Comparison of ENCODE assay signal across 19 mouse cellular contexts in genomic region chr11:58351179-58351578, GRCm38 (mm10). TPM values are rescaled to one million over a fixed set of nuclear protein-coding genes. Genes with fewer than 3 reads are reported as not detected.
DNase-seq lines count a peak whose midpoint lies in the region; ATAC-seq lines count a peak whose summit lies in the region.
"Had no signal": no experiment of that assay in that cellular context is flagged by ENCODE, and none has a peak within 500 bp of the region (broad histone marks: within the 10 kb centered on the region; RNA-seq: fewer than 3 reads in every experiment).

No protein-coding gene starts in this region.

- H3K4me3 ChIP-seq in intestine, embryonic 14.5 days (ENCODE audit: low read depth, low read length), result no peak overlapping the region
- no peak overlapping the region for H3K4me3 ChIP-seq in intestine, embryonic 15.5 days (replicated peaks)
- no peak overlapping the region for H3K4me3 ChIP-seq in liver, embryonic 12.5 days
- H3K4me3 ChIP-seq in liver, embryonic 16.5 days (ENCODE audit: low read depth, low read length), result no peak overlapping the region
- H3K4me3 ChIP-seq: embryonic facial prominence, embryonic 12.5 days; forebrain, embryonic 13.5 days; heart, adult 2 months; heart, embryonic 15.5 days; hindbrain, embryonic 13.5 days had no signal

- H3K27ac ChIP-seq in intestine, embryonic 14.5 days (ENCODE audit: low read depth), result no peak overlapping the region
- H3K27ac ChIP-seq in intestine, embryonic 15.5 days, result no peak overlapping the region
- H3K27ac ChIP-seq in liver, embryonic 12.5 days, result peak overlapping the region; percentile 94
- H3K27ac ChIP-seq in liver, embryonic 16.5 days (ENCODE audit: low read length), result peak overlapping the region; percentile 93
- H3K27ac ChIP-seq: embryonic facial prominence, embryonic 12.5 days; forebrain, embryonic 13.5 days; heart, adult 2 months; heart, embryonic 15.5 days; hindbrain, embryonic 13.5 days had no signal

- 67% methylated on average over 5 of the region's 5 CpGs for WGBS in intestine, embryonic 14.5 days
- 68% methylated on average over 5 of the region's 5 CpGs for WGBS in intestine, embryonic 15.5 days
- WGBS in liver, embryonic 12.5 days (ENCODE audit: insufficient replicate concordance), result 43% methylated on average over 5 of the region's 5 CpGs
- 49% methylated on average over 5 of the region's 5 CpGs for WGBS in liver, embryonic 16.5 days (ENCODE audit: insufficient replicate concordance)

- no peak for ATAC-seq in intestine, embryonic 14.5 days (replicated peaks; ENCODE audit: low FRiP score, low TSS enrichment, low read depth)
- ATAC-seq in intestine, embryonic 15.5 days, result no peak
- peak; percentile 70 for ATAC-seq in liver, embryonic 12.5 days
- ATAC-seq in liver, embryonic 16.5 days (ENCODE audit: low read depth), result peak; percentile 68
- ATAC-seq: forebrain, embryonic 13.5 days; forebrain, postnatal 0 days had no signal

- no peaks in the 10 kb centered on the region for H3K9me3 ChIP-seq in intestine, embryonic 14.5 days (ENCODE audit: control insufficient read depth, low read length)
- no peaks in the 10 kb centered on the region for H3K9me3 ChIP-seq in intestine, embryonic 15.5 days
- H3K9me3 ChIP-seq in liver, embryonic 12.5 days (replicated peaks), result no peaks in the 10 kb centered on the region
- no peaks in the 10 kb centered on the region for H3K9me3 ChIP-seq in liver, embryonic 16.5 days (replicated peaks; ENCODE audit: control insufficient read depth, low read length)
- H3K9me3 ChIP-seq: embryonic facial prominence, embryonic 12.5 days; forebrain, embryonic 13.5 days; heart, embryonic 15.5 days; hindbrain, embryonic 13.5 days had no signal

- no peak overlapping the region for H3K4me2 ChIP-seq in intestine, embryonic 14.5 days (ENCODE audit: low read length)
- H3K4me2 ChIP-seq in intestine, embryonic 15.5 days (replicated peaks), result no peak overlapping the region
- peak overlapping the region; percentile 27; the same call in 1 of the 2 replicates for H3K4me2 ChIP-seq in liver, embryonic 12.5 days
- peak overlapping the region; percentile 22; the same call in 1 of the 2 replicates for H3K4me2 ChIP-seq in liver, embryonic 16.5 days (ENCODE audit: low read depth, low read length)
- H3K4me2 ChIP-seq: embryonic facial prominence, embryonic 12.5 days; forebrain, embryonic 13.5 days; heart, embryonic 11.5 days; heart, embryonic 15.5 days; hindbrain, embryonic 13.5 days had no signal

- peak; percentile 31 for DNase-seq in intestine, embryonic 14.5 days (ENCODE audit: low spot score)
- DNase-seq in kidney, postnatal 36 days, result no peak
- DNase-seq in cerebellum, adult 9-10 months, result no peak
- no peak for DNase-seq in spleen, adult 12 weeks (ENCODE audit: low spot score)
- DNase-seq: adrenal gland, postnatal 10 days; cerebellum, adult 2 months; cerebellum, postnatal 14 days; forebrain, postnatal 0 days; gastrocnemius, postnatal 14 days; heart, adult 2 months; heart, postnatal 14 days had no signal

- no peaks in the 10 kb centered on the region for H3K4me1 ChIP-seq in intestine, embryonic 14.5 days (replicated peaks; ENCODE audit: control insufficient read depth, insufficient read depth, low read length)
- no peaks in the 10 kb centered on the region; the same call in 1 of the 2 replicates for H3K4me1 ChIP-seq in intestine, embryonic 15.5 days (replicated peaks)
- H3K4me1 ChIP-seq in liver, embryonic 12.5 days, result peaks cover 56% of the 10 kb centered on the region
- H3K4me1 ChIP-seq in liver, embryonic 16.5 days (ENCODE audit: control insufficient read depth, low read depth, low read length), result peaks cover 46% of the 10 kb centered on the region
- H3K4me1 ChIP-seq: forebrain, embryonic 13.5 days; hindbrain, embryonic 13.5 days had no signal

- peaks cover 17% of the 10 kb centered on the region for H3K36me3 ChIP-seq in intestine, embryonic 14.5 days (ENCODE audit: control insufficient read depth, insufficient read depth, low read length)
- H3K36me3 ChIP-seq in intestine, embryonic 15.5 days, result peaks cover 8% of the 10 kb centered on the region
- H3K36me3 ChIP-seq in liver, embryonic 12.5 days, result peaks cover 21% of the 10 kb centered on the region
- peaks cover 9% of the 10 kb centered on the region for H3K36me3 ChIP-seq in liver, embryonic 16.5 days (ENCODE audit: control insufficient read depth, insufficient read depth)

- H3K9ac ChIP-seq in intestine, embryonic 14.5 days (ENCODE audit: low read length), result no peak overlapping the region
- H3K9ac ChIP-seq in intestine, embryonic 15.5 days, result no peak overlapping the region
- no peak overlapping the region for H3K9ac ChIP-seq in liver, embryonic 12.5 days
- H3K9ac ChIP-seq in liver, embryonic 16.5 days (ENCODE audit: low read depth, low read length), result 0 out of 2 replicates have a peak overlapping the region, but pooled peaks have one; percentile 19
- H3K9ac ChIP-seq: embryonic facial prominence, embryonic 12.5 days; forebrain, embryonic 13.5 days; forebrain, postnatal 0 days; heart, embryonic 15.5 days; hindbrain, embryonic 13.5 days had no signal

- no peaks in the 10 kb centered on the region for H3K27me3 ChIP-seq in intestine, embryonic 14.5 days (replicated peaks; ENCODE audit: control insufficient read depth, insufficient read depth, low read length)
- H3K27me3 ChIP-seq in intestine, embryonic 15.5 days (replicated peaks), result no peaks in the 10 kb centered on the region
- no peaks in the 10 kb centered on the region for H3K27me3 ChIP-seq in liver, embryonic 12.5 days (replicated peaks)
- H3K27me3 ChIP-seq in liver, embryonic 16.5 days (ENCODE audit: control insufficient read depth, insufficient read depth, low read depth, low read length), result no peaks in the 10 kb centered on the region
- H3K27me3 ChIP-seq: embryonic facial prominence, embryonic 12.5 days; forebrain, embryonic 13.5 days; heart, embryonic 15.5 days; hindbrain, embryonic 13.5 days had no signal

RNA-seq across cellular contexts. Expression of gene Sh3bp5l, which starts 20.7 kb away (rescaled TPM):
- 27.5 and 28.9 TPM in 2 replicates for polyA plus RNA-seq in intestine, embryonic 14.5 days (2014; fragmentation: Nextera tagmentation; extraction: Ambion mirVana)
- 28.5 and 28.6 TPM in 2 replicates for polyA plus RNA-seq in intestine, embryonic 15.5 days (2015; fragmentation: Nextera tagmentation; extraction: Ambion mirVana)
- 19.8 and 19.9 TPM in 2 replicates for polyA plus RNA-seq in liver, embryonic 12.5 days (2016; fragmentation: Nextera tagmentation; extraction: Ambion mirVana)
- polyA plus RNA-seq in liver, embryonic 16.5 days (2015; fragmentation: Nextera tagmentation; extraction: Ambion mirVana), result 16.8 and 17.0 TPM in 2 replicates

RNA-seq across cellular contexts. Expression of gene Zfp672, which starts 21.0 kb away (rescaled TPM):
- 45.9 and 49.6 TPM in 2 replicates for polyA plus RNA-seq in intestine, embryonic 14.5 days (2014; fragmentation: Nextera tagmentation; extraction: Ambion mirVana)
- 37.0 and 42.7 TPM in 2 replicates for polyA plus RNA-seq in intestine, embryonic 15.5 days (2015; fragmentation: Nextera tagmentation; extraction: Ambion mirVana)
- polyA plus RNA-seq in liver, embryonic 12.5 days (2016; fragmentation: Nextera tagmentation; extraction: Ambion mirVana), result 50.1 and 50.4 TPM in 2 replicates
- 33.8 and 36.6 TPM in 2 replicates for polyA plus RNA-seq in liver, embryonic 16.5 days (2015; fragmentation: Nextera tagmentation; extraction: Ambion mirVana)

RNA-seq across cellular contexts. Expression of gene Lypd8, which starts 27.7 kb away (rescaled TPM):
- 274 and 403 TPM in 2 replicates for polyA plus RNA-seq in intestine, embryonic 14.5 days (2014; fragmentation: Nextera tagmentation; extraction: Ambion mirVana)
- 874 and 977 TPM in 2 replicates for polyA plus RNA-seq in intestine, embryonic 15.5 days (2015; fragmentation: Nextera tagmentation; extraction: Ambion mirVana)
- polyA plus RNA-seq in liver, embryonic 12.5 days (2016; fragmentation: Nextera tagmentation; extraction: Ambion mirVana), result 0.19 TPM in 1 of 2 replicates, not detected in the other
- 0.16 and 12.0 TPM in 2 replicates for polyA plus RNA-seq in liver, embryonic 16.5 days (2015; fragmentation: Nextera tagmentation; extraction: Ambion mirVana)
- polyA plus RNA-seq: embryonic facial prominence, embryonic 12.5 days; forebrain, postnatal 0 days; heart, embryonic 11.5 days; heart, embryonic 15.5 days; hindbrain, embryonic 13.5 days had no signal

RNA-seq across cellular contexts. Expression of gene Zfp692, which starts 44.3 kb away (rescaled TPM):
- polyA plus RNA-seq in intestine, embryonic 14.5 days (2014; fragmentation: Nextera tagmentation; extraction: Ambion mirVana), result 19.7 and 22.3 TPM in 2 replicates
- polyA plus RNA-seq in intestine, embryonic 15.5 days (2015; fragmentation: Nextera tagmentation; extraction: Ambion mirVana), result 22.1 and 23.6 TPM in 2 replicates
- 18.2 and 18.5 TPM in 2 replicates for polyA plus RNA-seq in liver, embryonic 12.5 days (2016; fragmentation: Nextera tagmentation; extraction: Ambion mirVana)
- 9.8 and 10.1 TPM in 2 replicates for polyA plus RNA-seq in liver, embryonic 16.5 days (2015; fragmentation: Nextera tagmentation; extraction: Ambion mirVana)

Comparison
In these comparisons a context has a peak if more than half of its experiments do, and no peak if none do; other contexts are left out.
1. ATAC-seq: peak in liver, embryonic 12.5 days (single experiment) and liver, embryonic 16.5 days (single experiment); none in intestine, embryonic 14.5 days (single experiment) and intestine, embryonic 15.5 days (single experiment).
2. H3K27ac ChIP-seq: peak in liver, embryonic 12.5 days (single experiment) and liver, embryonic 16.5 days (single experiment); none in intestine, embryonic 14.5 days (single experiment) and intestine, embryonic 15.5 days (single experiment).
3. H3K4me2 ChIP-seq: peak in liver, embryonic 12.5 days (single experiment) and liver, embryonic 16.5 days (single experiment); none in intestine, embryonic 14.5 days (single experiment) and intestine, embryonic 15.5 days (single experiment).
4. RNA of gene Lypd8, which starts 27.7 kb away (polyA plus RNA-seq): 874 to 977 TPM in intestine, embryonic 15.5 days and 274 to 403 TPM in intestine, embryonic 14.5 days; 0.16 to 12.0 TPM in liver, embryonic 16.5 days and 0.19 TPM in liver, embryonic 12.5 days; every median in the first group is over 10 times any median in the second.